Mouse (Mus musculus): ENCODE measurements around the gene Gm42688.

Gene Gm42688

GRCm38 (mm10) chr6:83084477-83084876 lies 16.9 kb upstream of the Gm42688 start:
- DNase-seq (ENCODE audit: low read depth, low spot score): no peak

- DNase-seq (ENCODE audit: low read depth, low spot score): peak; percentile 38
Observed at GRCm38 (mm10) chr6:83086121-83087035, 15.0 kb upstream of the Gm42688 start, which contains the start of gene Lbx2. Lbx2 (plus strand) TSS chr6:83086367.

- no peak for DNase-seq (ENCODE audit: low read depth, low spot score)
Observed at GRCm38 (mm10) chr6:83087205-83087925, 14.1 kb upstream of the Gm42688 start.

GRCm38 (mm10) chr6:83087926-83088260 lies 13.5 kb upstream of the Gm42688 start:
- DNase-seq (ENCODE audit: low read depth, low spot score): no peak

GRCm38 (mm10) chr6:83092416-83093127 lies 8.8 kb upstream of the Gm42688 start:
- DNase-seq (ENCODE audit: low read depth, low spot score): no peak

- DNase-seq (ENCODE audit: low read depth, low spot score): peak; percentile 72
Observed at GRCm38 (mm10) chr6:83095968-83096367, 5.4 kb upstream of the Gm42688 start.

- DNase-seq (ENCODE audit: low read depth, low spot score): no peak
Observed at GRCm38 (mm10) chr6:83098411-83098810, 3.0 kb upstream of the Gm42688 start.

GRCm38 (mm10) chr6:83101688-83102556 lies 505 bp downstream of the Gm42688 start:
- DNase-seq (ENCODE audit: low read depth, low spot score): peak; percentile 87

- DNase-seq (ENCODE audit: low read depth, low spot score): no peak
Observed at GRCm38 (mm10) chr6:83103130-83103650, 1.8 kb downstream of the Gm42688 start.

GRCm38 (mm10) chr6:83104158-83104557 lies 2.7 kb downstream of the Gm42688 start:
- DNase-seq (ENCODE audit: low read depth, low spot score): no peak

- DNase-seq (ENCODE audit: low read depth, low spot score): peak; percentile 89
Observed at GRCm38 (mm10) chr6:83107566-83108400, 6.4 kb downstream of the Gm42688 start.

GRCm38 (mm10) chr6:83108762-83109668 lies 7.6 kb downstream of the Gm42688 start, which contains the start of gene Mrpl53:
Mrpl53 (plus strand) TSS chr6:83109040.
- peak; percentile 78 for DNase-seq (ENCODE audit: low read depth, low spot score)

GRCm38 (mm10) chr6:83111510-83112136 lies 10.2 kb downstream of the Gm42688 start:
- no peak for DNase-seq (ENCODE audit: low read depth, low spot score)

GRCm38 (mm10) chr6:83115011-83115671 lies 13.7 kb downstream of the Gm42688 start, which contains the start of gene Mogs:
Mogs (plus strand) TSS chr6:83115496.
- peak; percentile 92 for DNase-seq (ENCODE audit: low read depth, low spot score)

GRCm38 (mm10) chr6:83115682-83116372 lies 14.4 kb downstream of the Gm42688 start:
- peak; percentile 74 for DNase-seq (ENCODE audit: low read depth, low spot score)

GRCm38 (mm10) chr6:83116373-83117164 lies 15.2 kb downstream of the Gm42688 start:
- no peak for DNase-seq (ENCODE audit: low read depth, low spot score)
